Comparison of ENCODE assay signal across 18 mouse cellular contexts in genomic region chr14:121626741-121627140, GRCm38 (mm10).
"Had no signal": no experiment of that assay in that cellular context is flagged by ENCODE, and none has a peak within 500 bp of the region (broad histone marks: within the 10 kb centered on the region; RNA-seq: fewer than 3 reads in every experiment).

No protein-coding gene starts in this region.

- H3K27ac ChIP-seq: kidney, embryonic 15.5 days; limb, embryonic 12.5 days; liver, embryonic 13.5 days; lung, embryonic 15.5 days; macrophage; neural tube, embryonic 13.5 days had no signal

- H3K36me3 ChIP-seq: liver, embryonic 13.5 days; lung, embryonic 15.5 days had no signal

- ATAC-seq: liver, postnatal 0 days; midbrain, embryonic 16.5 days had no signal

- H3K9ac ChIP-seq: kidney, embryonic 15.5 days; limb, embryonic 12.5 days; liver, embryonic 13.5 days; liver, postnatal 0 days; lung, embryonic 15.5 days; neural tube, embryonic 13.5 days had no signal

- H3K9me3 ChIP-seq: kidney, embryonic 15.5 days; limb, embryonic 12.5 days; liver, embryonic 13.5 days; lung, embryonic 15.5 days; megakaryocyte, embryonic 14.5 days; neural tube, embryonic 13.5 days had no signal

- H3K4me2 ChIP-seq: kidney, embryonic 15.5 days; limb, embryonic 12.5 days; liver, embryonic 13.5 days; lung, embryonic 15.5 days; midbrain, embryonic 11.5 days; neural tube, embryonic 13.5 days had no signal

- H3K4me3 ChIP-seq: kidney, embryonic 15.5 days; limb, embryonic 12.5 days; liver, embryonic 13.5 days; lung, embryonic 15.5 days; megakaryocyte, embryonic 14.5 days; neural tube, embryonic 13.5 days had no signal

- H3K4me1 ChIP-seq: kidney, embryonic 15.5 days; limb, embryonic 12.5 days; liver, embryonic 13.5 days; megakaryocyte, embryonic 14.5 days; neural tube, embryonic 13.5 days had no signal

- DNase-seq: kidney, postnatal 14 days; layer of hippocampus, adult 9-11 months; layer of hippocampus, postnatal 36 days; liver; liver, embryonic 13.5 days; liver, postnatal 0 days; lung, postnatal 14 days; retina, postnatal 1 day; right cerebral cortex, postnatal 4 days; thymus, postnatal 14 days had no signal

- H3K27me3 ChIP-seq: kidney, embryonic 15.5 days; limb, embryonic 12.5 days; liver, embryonic 13.5 days; lung, embryonic 15.5 days; megakaryocyte, embryonic 14.5 days; neural tube, embryonic 13.5 days had no signal
